Mouse (Mus musculus): Measurements from ENCODE around the gene Cnksr3.
A peak's percentile ranks its signal among the peaks of the same experiment; 100 is the strongest.

Cnksr3 gene

GRCm38 (mm10) chr10:7196668-7197400 is 15.2 kb downstream of the Cnksr3 start:
- peak in 1 of 2 experiments; percentile 37 for DNase-seq

GRCm38 (mm10) chr10:7195927-7196326 is 16.1 kb downstream of the Cnksr3 start:
- peak in 1 of 2 experiments; percentile 20 for DNase-seq

GRCm38 (mm10) chr10:7191721-7192413 is 20.2 kb downstream of the Cnksr3 start:
- DNase-seq = peak in 1 of 2 experiments; percentile 50

- DNase-seq = no peak
Measured at GRCm38 (mm10) chr10:7189194-7189593, 22.8 kb downstream of the Cnksr3 start.

GRCm38 (mm10) chr10:7187881-7188280 is 24.2 kb downstream of the Cnksr3 start:
- no peak for DNase-seq

GRCm38 (mm10) chr10:7186992-7187391 is 25.0 kb downstream of the Cnksr3 start:
- DNase-seq = peak in 1 of 2 experiments; percentile 48

- DNase-seq = no peak
Measured at GRCm38 (mm10) chr10:7186018-7186417, 26.0 kb downstream of the Cnksr3 start.

- DNase-seq = no peak
Measured at GRCm38 (mm10) chr10:7183171-7183631, 28.8 kb downstream of the Cnksr3 start.

- peak; percentile 70 to 76 for DNase-seq
Measured at GRCm38 (mm10) chr10:7182555-7183170, 29.4 kb downstream of the Cnksr3 start.

GRCm38 (mm10) chr10:7180296-7180695 is 31.7 kb downstream of the Cnksr3 start:
- DNase-seq = no peak

- no peak for DNase-seq
Measured at GRCm38 (mm10) chr10:7178571-7178970, 33.5 kb downstream of the Cnksr3 start.

GRCm38 (mm10) chr10:7176205-7176910 is 35.7 kb downstream of the Cnksr3 start:
- DNase-seq = no peak

GRCm38 (mm10) chr10:7174480-7174879 is 37.6 kb downstream of the Cnksr3 start:
- no peak for DNase-seq

- no peak for DNase-seq
Measured at GRCm38 (mm10) chr10:7173098-7173497, 38.9 kb downstream of the Cnksr3 start.

GRCm38 (mm10) chr10:7170434-7170833 is 41.6 kb downstream of the Cnksr3 start:
- no peak for DNase-seq

GRCm38 (mm10) chr10:7163031-7163430 is 49.0 kb downstream of the Cnksr3 start:
- DNase-seq = no peak

GRCm38 (mm10) chr10:7159061-7159511 is 53.0 kb downstream of the Cnksr3 start:
- peak; percentile 55 to 57 for DNase-seq

- peak; percentile 44 to 60 for DNase-seq
Measured at GRCm38 (mm10) chr10:7158285-7159060, 53.6 kb downstream of the Cnksr3 start.

- peak in 1 of 2 experiments; percentile 63 for DNase-seq
Measured at GRCm38 (mm10) chr10:7154877-7155276, 57.2 kb downstream of the Cnksr3 start.

GRCm38 (mm10) chr10:7152926-7153325 is 59.1 kb downstream of the Cnksr3 start:
- DNase-seq = no peak

GRCm38 (mm10) chr10:7149671-7150595 is 62.1 kb downstream of the Cnksr3 start:
- DNase-seq = peak in 1 of 2 experiments; percentile 50

Data from cerebellum, postnatal 25 days (tissue).